Mouse (Mus musculus) frontal cortex, postnatal 36 days (tissue): ENCODE results near the gene Zan.

Experiments
- DNase-seq, 2 experiments: peaks; one replicate each; pipeline ENCODE4 v3.0.0; 2022; ENCODE audit warnings: low spot score in 2 of 2

Zan gene

DNA sequence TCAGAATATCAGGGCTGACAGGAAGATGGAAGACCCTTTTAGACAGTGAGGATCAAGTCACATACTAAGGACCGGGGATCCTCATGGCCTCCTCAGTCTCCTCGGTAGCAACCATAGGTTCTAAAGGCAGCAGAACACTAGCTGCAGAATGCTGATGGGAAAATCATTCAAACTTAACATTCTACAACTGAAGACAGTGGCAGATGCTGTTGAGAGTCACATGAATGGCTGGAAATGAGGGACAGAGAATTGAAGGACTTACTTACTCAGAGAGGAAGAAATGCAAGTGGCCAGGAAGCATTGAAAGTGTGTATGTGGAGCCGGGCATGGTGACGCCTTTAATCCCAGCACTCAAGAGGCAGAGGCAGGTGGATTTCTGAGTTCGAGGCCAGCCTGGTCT lies at the start of gene Zan:
TSS of gene Zan (minus strand) at position 101 of the 400 bp plus-strand sequence.
- DNase-seq, result no peak

DNA sequence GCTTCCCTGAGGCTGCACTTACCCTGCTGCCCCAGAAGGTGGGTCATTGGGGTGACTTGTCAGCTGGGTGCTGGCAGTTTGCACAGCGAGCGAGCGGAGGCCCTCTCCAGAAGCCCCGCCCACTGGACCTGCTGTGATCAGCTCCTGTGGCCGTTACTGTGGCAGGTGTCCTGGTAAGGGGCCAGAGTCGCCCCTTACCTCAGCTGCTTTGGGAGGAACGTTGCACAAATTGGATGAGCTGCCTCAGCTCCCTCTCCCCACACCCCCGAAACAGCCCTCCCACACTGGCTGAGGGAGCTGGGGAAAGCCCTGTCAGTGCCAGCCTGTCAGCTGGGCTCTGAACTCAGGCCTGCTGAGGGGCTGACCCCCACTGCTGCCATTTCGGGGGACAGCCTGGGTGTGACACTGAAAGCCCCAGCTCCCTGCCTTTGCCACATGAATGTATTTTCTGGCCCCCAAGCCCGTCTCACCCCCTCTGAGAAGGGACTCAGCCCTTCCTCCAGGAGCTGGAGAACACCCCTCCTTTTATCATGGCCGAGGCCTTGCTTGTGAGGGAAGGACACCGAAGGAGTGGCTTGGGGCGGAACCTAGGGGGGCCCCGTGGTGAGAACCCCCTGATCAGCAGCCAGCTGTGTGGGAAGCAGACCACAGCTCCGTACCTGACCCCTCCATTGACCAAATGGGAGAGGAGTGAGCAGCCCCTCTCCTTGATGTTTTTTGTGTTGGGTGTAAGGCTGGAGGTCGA lies 49.5 kb upstream of the Zan start:
- DNase-seq, result no peak

DNA sequence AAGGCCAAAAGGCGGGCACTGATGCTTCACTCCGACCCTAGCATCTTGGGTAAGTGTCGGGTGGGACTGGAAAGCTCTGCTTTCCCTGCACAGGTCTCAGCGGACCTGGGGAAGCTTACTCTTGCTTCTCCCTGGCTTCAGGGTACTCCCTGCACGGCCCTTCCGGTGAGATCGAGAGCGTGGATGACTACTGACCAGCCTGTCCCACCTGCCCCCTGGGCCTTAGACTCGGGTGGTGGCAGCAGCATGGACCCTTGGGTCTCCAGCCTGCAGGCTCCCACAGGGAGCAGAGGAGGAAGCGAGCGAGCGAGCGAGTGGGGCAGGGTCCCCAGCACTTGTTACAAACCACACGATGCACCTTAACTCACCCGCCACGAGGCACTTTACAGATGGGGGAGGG lies 48.6 kb upstream of the Zan start:
- DNase-seq, result no peak

DNA sequence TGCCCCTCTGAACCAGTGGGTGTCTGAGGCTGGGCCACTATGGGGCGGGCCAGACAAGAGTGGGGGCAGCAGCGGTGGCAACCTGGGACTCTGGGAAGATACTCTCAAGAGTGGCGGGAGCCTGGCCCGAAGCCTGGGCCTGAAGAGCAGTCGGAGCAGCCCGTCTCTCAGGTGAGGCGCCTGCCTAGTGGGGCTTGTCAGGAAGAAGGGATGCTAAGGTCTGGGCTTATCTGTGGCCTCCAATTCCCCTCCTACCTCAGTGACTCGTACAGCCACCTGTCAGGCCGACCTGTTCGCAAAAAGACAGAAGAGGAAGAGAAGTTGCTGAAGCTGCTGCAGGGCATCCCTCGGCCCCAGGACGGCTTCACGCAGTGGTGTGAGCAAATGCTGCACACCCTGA lies 47.8 kb upstream of the Zan start:
- DNase-seq, result no peak

DNA sequence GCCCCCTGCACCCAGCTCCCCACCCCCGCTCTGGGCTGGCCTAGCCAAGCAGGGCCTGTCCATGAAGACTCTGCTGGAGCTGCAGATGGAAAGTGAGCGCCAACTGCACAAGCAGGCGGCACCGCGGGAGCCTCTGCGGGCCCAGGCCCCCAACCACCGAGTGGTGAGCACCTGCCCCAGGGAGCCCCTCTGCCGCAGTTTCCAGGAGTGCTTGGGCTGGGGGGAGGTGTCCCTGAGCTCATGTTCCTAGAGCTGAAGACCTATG lies 47.3 kb upstream of the Zan start:
- DNase-seq, result no peak

DNA sequence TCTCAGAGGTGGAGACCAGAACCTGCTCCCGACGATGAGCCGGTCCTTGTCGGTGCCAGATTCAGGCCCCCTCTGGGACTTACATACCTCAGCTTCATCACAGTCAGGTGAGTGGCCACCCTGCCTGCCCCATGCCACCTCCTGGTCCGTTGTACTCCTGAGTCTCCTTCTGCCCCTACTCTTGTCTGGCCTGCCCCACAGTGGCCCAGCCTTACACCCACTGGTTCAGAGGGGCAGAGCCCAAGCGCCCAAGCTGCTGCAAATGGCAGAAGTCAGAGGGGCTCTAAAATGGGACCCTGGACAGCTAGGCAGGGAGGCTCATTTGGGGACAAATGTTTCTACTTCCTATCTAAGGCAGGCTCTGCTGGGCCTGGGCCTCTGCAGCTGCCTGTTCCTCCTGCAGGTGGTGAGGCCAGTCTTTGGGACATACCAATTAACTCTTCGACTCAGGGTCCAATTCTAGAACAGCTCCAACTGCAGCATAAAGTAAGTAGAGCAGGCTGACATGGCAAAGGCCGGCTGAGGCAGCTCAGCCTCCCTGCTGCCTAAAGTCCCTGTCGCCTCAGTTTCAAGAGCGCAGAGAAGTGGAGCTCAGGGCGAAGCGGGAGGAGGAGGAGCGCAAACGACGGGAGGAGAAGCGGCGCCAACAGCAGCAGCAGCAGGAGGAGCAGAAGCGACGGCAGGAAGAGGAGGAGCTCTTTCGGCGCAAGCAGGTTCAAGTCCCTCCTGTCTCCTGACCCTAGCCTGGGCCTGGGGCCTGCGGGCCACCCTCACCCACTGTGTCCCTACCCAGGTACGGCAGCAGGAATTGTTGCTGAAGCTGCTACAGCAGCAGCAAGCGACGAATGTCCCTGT lies 46.8 kb upstream of the Zan start:
- no peak for DNase-seq

DNA sequence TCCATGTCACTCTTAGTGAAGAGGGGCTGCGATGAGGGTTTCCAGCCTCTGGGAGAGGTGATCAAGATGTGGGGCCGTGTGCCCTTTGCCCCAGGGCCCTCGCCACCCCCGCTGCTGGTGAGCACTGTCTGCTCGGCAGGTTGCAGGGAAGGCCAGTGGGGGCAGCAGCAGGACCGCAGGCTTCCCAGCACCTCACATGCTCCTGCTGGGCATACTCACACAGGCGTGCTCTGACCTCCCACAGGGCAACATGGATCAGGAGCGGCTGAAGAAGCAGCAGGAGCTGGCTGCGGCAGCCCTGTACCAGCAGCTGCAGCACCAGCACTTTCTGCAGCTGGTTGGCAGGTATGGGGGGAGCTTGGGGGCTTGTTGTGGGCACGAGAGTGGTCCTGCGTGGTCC lies 45.8 kb upstream of the Zan start:
- DNase-seq, result no peak

DNA sequence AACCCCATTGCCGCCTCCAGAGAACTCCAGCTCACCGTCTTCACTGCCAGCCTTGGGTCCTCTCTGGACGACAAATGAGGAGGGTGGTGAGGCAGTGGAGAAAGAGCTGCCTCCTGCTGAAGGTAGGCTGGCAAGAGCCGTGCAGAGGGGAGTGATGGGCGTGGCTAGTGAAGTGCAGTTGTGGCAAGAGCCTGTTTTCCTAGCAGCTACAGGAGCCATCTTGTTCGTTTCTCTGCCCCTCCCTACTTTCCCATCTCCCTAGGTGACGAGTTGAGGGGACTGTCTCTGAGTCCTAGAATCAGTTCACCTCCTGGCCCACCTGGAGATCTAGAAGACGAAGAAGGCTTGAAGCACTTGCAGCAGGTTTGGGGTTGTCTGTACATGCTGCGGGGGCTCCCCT lies 45.0 kb upstream of the Zan start:
- no peak for DNase-seq

DNA sequence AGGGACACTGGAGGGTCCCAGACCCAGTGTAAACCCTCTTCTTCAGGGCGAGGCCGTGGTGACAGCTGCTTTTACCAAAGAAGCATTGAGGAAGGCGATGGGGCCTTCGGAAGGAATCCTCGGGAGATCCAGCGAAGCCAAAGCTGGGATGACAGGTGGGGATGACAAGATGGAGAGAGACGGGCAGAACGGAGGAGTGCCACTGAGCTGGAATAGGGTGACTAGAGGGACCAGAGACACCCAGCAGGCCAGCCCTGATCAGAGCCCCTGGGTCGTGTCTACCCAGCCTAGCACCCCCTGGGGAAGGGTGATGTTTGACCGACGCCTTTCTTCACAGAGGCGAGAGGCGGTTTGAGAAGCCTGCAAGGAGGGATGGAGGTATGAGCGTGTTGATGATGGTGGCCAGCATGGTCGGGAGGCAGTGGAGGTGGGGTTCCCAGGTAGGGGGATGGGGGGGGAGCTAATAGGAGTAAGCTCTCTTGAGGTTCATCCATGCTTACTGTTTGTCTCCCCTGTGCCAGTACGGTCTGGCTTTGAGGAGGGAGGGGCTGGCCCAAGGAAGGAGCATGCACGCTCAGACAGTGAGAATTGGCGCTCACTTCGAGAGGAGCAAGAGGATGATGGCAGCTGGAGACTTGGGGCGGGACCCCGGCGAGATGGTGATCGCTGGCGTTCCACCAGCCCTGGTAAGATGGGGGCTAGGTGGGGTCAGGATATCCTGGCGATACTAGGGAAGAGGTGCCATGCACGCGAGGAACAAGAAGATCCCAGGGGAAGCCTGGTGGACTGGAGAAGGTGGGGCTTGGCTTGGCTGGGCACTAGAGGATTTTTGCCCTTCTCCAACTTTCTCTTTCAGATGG lies 43.1 kb upstream of the Zan start:
- no peak for DNase-seq

DNA sequence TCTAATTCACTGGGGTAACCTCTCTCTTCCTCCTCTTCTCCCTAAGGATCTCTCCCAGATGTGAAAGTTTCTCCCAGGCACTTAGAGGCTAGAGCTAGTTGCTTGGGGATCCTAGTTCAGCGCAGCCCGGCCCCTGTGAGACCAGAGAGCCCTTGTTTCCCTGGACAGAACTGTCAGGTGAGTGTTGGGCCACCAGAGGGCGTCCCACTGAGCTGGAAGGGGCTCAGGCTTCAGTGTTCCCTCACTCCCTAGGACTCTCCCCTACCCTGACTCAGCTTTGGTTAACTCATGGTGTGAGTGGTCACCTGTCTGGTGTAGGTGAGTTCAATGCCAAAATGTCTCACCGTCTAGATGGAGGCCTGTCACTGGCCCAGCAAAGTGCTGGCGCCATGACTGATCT lies 41.6 kb upstream of the Zan start, which contains the start of gene Gigyf1:
TSS of gene Gigyf1 (plus strand) at position 113 of the 400 bp plus-strand sequence.
- no peak for DNase-seq

DNA sequence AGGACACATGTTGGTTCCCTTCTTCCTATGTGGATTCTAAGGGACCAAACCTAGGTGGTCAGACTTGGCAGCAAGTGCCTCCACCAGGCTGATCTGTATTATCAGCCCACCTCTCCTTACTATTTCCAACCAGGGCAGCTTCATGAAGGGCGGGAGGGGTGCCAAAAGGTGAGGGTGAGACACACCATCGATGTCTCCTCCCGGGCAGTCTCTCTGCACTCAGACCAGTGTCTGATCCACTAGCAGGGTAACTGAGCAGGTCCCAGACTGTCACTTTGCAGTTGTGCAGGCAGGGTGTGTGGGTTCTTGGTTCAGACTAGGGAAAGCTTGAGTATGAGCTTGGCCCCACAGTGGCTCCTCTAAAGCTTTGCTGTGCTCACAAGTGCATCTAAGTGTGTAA lies 37.9 kb upstream of the Zan start:
- no peak for DNase-seq

DNA sequence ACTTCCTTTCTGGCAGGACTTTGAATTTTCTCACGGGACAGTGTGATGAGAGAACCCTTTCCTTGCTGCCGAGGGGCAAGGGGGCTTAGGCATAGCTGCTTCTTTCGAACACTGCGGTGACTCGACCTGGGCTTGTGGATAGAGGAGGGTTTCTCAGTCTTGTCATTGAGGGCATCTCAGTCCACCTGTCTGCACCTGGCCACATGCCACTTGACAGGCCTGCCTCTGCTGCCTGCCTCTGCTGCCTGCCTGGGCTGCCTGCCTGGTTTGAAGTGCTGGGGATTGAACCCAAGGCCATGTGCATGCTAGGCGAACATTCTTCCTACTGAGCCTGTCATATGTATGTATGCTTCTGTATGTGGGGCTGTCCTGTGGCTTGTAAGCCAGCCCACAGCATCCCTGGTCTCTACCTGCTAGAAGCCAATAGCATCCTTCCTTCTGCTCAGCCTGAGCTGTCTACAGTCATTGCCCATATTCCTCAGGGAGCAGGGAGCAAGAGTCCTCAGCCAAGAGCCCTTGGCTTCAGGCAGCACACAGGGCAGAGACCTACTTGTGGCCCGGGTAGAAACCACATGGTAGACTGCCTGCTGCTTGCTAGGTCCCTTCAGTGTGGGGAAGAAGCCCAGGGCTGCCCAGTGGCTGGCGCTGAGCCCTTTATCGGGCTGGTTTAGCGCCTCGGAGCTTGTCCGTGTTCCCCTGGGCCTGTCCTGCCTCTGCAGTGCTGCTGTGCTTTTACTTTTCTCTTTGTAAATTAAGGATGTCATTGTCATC lies 37.3 kb upstream of the Zan start:
- no peak for DNase-seq

DNA sequence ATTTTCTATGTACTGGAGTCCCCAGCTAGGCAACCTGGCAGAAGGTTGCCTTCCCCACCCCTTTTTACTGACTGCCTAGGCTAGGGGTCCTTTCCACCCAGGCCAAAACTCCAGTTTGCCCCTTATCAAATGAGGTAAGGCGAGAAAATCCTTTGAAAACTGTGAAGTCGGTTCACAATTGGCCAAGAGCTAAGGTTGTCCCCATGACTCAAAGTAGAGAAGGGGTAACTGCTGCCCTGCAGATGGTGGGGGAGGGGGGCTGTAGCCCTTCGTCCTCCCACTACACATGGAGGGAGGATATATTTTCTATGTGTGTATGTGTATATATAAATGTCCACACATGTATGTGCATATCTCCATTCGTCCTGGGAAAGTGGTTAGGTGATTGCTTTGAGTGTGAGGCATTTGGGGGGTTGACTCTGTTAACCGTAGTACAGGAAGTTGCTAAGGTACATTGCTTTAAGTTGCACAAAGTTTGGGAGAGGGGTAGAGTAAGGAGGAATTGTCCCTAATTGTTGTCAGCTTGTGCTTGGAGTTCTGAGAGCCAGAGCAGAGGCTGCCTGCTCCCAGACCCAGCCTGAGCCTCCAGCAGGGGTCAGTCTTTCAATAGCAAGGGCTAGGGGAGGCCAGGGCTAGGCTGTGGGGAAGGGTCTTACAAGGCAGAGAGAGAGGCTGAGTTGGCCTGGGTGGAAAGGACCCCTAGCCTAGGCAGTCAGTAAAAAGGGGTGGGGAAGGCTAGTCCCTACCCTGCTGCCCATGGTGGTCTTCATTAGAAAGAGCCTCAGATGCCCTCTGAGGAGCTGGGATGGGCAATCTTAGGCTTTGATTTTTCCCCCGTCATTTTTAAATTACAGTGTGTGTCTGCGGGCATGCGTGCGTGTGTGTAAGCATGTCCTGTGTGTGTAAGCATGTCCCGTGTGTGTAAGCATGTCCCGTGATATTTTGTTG lies 36.3 kb upstream of the Zan start:
- DNase-seq, result no peak

DNA sequence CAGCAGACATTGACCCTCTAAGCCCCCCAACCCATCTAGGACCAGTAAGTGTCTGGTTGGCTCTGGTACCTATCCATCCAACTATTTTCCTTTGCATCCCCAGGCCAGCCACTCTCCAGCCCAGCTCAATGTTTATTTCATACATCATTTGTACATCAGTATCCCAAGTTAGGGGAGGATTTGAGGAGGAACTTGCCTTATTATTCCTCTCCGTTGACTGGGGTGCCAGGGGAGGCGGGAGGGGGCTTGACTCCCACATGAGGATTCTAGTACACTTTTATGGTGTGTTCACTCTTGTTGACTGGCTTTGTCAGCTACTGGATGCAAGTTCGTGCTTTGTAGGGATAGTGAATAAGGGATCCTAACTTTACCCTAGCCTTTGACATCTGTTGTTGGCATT lies 34.8 kb upstream of the Zan start:
- no peak for DNase-seq

DNA sequence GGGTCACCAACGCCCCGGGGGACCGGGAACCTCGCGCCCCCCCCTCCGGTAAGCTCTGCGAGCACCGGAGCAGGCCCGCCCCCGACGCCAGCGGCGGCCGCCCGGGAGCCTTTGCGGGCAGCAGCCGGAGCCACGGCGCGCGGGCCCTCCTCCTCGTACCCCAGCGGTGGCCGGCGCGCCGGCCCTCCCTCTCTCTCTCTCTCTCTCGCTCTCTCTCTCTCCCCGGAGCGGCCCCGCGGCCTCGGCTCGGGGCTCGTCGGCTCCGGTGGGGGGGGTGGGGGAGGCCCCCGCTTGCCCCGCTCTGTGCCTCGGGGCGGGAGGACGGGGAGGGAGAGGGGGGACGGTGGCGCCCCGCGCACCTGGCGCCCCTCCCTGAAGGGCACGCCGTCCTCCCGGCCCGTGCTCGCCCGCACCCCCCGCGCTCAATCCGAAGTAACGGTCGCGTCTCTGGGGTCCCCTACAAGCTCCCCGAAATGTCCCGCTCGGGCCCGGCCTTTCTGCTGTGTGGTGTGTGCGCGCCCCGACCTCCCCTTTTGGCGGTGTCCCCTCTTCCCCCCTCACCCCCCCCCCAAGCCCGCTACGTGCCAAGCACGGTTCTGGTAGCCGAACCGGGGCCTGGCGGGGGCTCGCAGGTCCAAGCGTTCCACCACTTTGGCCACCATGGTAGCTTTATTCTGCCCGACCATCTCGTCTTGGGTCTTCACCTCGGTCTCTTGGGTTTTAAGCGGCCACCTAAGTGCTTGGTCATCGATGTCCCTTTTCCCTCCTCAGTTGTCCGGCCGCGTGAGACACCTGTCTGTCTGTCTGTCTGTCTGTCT lies 33.9 kb upstream of the Zan start:
- DNase-seq, result no peak

DNA sequence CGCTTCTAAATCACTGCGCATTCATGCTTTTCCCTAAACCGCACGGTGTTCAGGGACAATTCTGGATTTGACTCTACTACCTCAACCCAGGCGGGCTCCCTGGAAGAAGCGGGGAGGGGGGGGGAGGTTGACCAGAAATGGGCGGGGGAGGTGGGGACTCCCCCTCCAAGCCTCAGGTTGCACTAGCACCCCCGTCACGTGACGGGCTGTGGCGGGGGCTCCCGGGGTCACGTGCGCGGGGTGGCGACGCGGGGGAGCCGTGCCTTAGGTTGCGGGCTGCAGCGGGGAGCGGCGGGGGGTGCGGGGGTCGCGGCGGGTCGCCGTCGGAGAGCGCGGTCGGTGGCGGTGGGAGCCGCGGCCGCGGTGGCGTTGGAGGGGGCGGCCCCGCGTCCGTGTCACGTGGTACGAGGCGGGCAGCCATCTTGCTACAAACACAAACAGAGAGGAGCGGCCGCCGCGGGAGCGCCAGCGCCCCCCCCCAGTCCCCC lies 33.2 kb upstream of the Zan start:
- peak; percentile 80 to 81 for DNase-seq

DNA sequence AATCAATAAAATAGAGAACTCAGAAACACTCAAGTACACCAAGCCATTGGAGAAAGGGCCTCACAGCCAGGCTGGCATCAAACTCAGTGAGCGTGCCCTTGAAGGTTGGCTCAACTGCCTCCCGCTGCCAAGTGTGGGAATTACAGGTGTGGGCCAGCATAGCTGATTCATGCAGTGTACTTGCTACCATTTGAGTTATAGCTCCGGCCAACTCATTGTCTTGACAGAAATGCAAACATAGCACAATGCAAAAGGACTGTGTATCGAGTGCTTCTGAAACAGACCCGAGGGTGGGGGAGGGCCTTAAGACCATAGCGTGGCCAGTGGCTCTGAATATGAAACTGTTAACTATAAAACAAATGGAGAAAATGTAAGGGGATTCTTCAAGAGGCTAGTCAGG lies 27.2 kb upstream of the Zan start:
- DNase-seq, result no peak

DNA sequence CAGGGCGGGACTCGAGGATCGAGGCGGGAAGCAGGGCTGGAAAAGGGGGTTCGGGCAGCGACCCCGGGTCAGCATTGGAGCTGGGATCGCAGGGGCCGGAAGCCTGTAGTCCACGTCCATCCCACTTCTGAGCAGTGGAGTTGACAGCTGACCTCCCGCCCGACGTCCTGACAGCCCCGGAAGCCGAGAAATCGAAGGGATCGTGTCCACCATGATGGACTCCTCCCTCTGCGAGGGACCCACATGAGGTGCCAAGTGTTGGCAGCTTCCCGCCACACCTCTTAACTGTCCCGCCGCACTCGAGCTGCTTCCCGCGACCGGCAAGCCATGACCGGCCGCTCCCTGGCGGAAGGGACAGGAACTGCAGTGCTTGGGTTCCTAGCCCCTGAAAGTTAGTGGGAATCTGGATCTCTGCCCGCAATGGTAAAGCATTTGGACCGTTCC lies 25.8 kb upstream of the Zan start:
- DNase-seq, result peak; percentile 68 to 74
